Mouse (Mus musculus) cortical plate, adult 2 months (tissue): ENCODE data around the gene Mrps34.

Source experiments
- CTCF ChIP-seq: fragments of 200-500 bp; IDR thresholded peaks from 2 replicates; pipeline ENCODE4 v1.5.1; 2011; ENCODE audit warnings: mild to moderate bottlenecking, control low read depth, low read length; ENCODE audit not compliant: insufficient read depth; ENCODE audit errors: extremely low read depth
- POLR2A ChIP-seq: fragments of 200-500 bp; IDR thresholded peaks from 2 replicates; pipeline ENCODE4 v1.6.1; 2011; ENCODE audit warnings: mild to moderate bottlenecking, low read length, control low read depth; ENCODE audit not compliant: insufficient read depth; ENCODE audit errors: extremely low read depth

GRCm38 (mm10) chr17:24860076-24860475 lies 34.8 kb upstream of the Mrps34 start:
- no peak for TF ChIP-seq CTCF
- TF ChIP-seq POLR2A, result no peak
